Mouse (Mus musculus): ENCODE results near the gene Gm21304.
"Not testable (repeated sequence)": the region's sequence is repeated elsewhere in the genome, so short reads cannot be mapped to it uniquely, and the experiment has no call there.

- TF ChIP-seq CTCF (IDR thresholded peaks at IDR 0.05; ENCODE audit: insufficient read depth, low read length); POLR2A (IDR thresholded peaks at IDR 0.05; ENCODE audit: borderline replicate concordance, extremely low read depth, low read depth, low read length): not testable (repeated sequence)
These were observed at the start of gene Gm21304 for GRCm38 (mm10) chr10:104168215-104168614.
